Mouse (Mus musculus) liver, postnatal 0 days (tissue): ENCODE data around the gene Fxr1.
A peak's percentile ranks its signal among the peaks of the same experiment; 100 is the strongest.

Experiments used
- CTCF ChIP-seq: sonication (generic); IDR thresholded peaks from 2 replicates; pipeline ENCODE4 v1.5.1; 2016; ENCODE audit warnings: antibody characterized with exemption, low read depth
- EP300 ChIP-seq: IDR thresholded peaks from 2 replicates; pipeline ENCODE4 v1.6.1; 2016; ENCODE audit warnings: antibody characterized with exemption, low read depth, mild to moderate bottlenecking

- TF ChIP-seq CTCF, result no peak
- peak; percentile 78 for TF ChIP-seq EP300
These were observed 63.9 kb downstream of the Fxr1 start for GRCm38 (mm10) chr3:34083655-34084054.
